Mouse (Mus musculus) CH12.LX (cell line): ENCODE results near the gene Olfr104-ps.

Experiments
- CHD2 ChIP-seq: IDR thresholded peaks from 2 replicates; pipeline ENCODE4 v1.6.1; 2011; ENCODE audit warnings: low read length, improper control_type of control experiment
- CTCF ChIP-seq, 2 experiments: IDR thresholded peaks in 1 of 2; conservative IDR thresholded peaks in 1 of 2; 2 replicates each; pipeline ENCODE4 v1.5.1; 2011 to 2012; ENCODE audit warnings: low read depth in 2 of 2, low read length in 2 of 2, improper control_type of control experiment in 1 of 2, inconsistent platforms in 1 of 2, mild to moderate bottlenecking in 1 of 2, moderate library complexity in 1 of 2
- HCFC1 ChIP-seq: IDR thresholded peaks from 2 replicates; pipeline ENCODE4 v1.6.1; 2012; ENCODE audit warnings: low read depth, mild to moderate bottlenecking, inconsistent platforms, low read length, improper control_type of control experiment
- MAX ChIP-seq: IDR thresholded peaks from 2 replicates; pipeline ENCODE4 v1.6.1; 2011; ENCODE audit warnings: low read length, improper control_type of control experiment
- MYC ChIP-seq: IDR thresholded peaks from 2 replicates; pipeline ENCODE4 v1.6.1; 2011; ENCODE audit warnings: low read depth, mild to moderate bottlenecking, improper control_type of control experiment, low read length
- POLR2A ChIP-seq: IDR thresholded peaks from 2 replicates; pipeline ENCODE4 v1.6.1; 2011; ENCODE audit warnings: low read depth, mild to moderate bottlenecking, improper control_type of control experiment, low read length
- POLR2AphosphoS2 ChIP-seq: IDR thresholded peaks from 2 replicates; pipeline ENCODE4 v1.6.1; 2011; ENCODE audit warnings: low read depth, low read length, improper control_type of control experiment
- SIN3A ChIP-seq: IDR thresholded peaks from 2 replicates; pipeline ENCODE4 v1.6.1; 2012; ENCODE audit warnings: low read length, improper control_type of control experiment, inconsistent platforms
- USF1 ChIP-seq: IDR thresholded peaks from 2 replicates; pipeline ENCODE4 v1.6.1; 2014; ENCODE audit warnings: low read depth, mild to moderate bottlenecking, inconsistent platforms, low read length, improper control_type of control experiment

GRCm38 (mm10) chr17:37398926-37399325 lies 39.5 kb downstream of the Olfr104-ps start, which contains the start of gene Olfr107:
- no peak for TF ChIP-seq USF1
- TF ChIP-seq CTCF (conservative IDR thresholded peaks at IDR 0.05 in 1 of 2, IDR thresholded peaks at IDR 0.05 in 1 of 2; ENCODE audit: low read depth in 2 of 2, low read length in 2 of 2) = no peak
- TF ChIP-seq POLR2A = no peak
- no peak for TF ChIP-seq SIN3A
- TF ChIP-seq HCFC1 = no peak
- no peak for TF ChIP-seq MAX
- TF ChIP-seq MYC = no peak
- TF ChIP-seq POLR2AphosphoS2 = no peak
- no peak for TF ChIP-seq CHD2
